Mouse (Mus musculus) erythroid progenitor cell, adult 5-6 weeks (primary cell): ENCODE data around the gene Polr2g. TPM values are rescaled to one million over a fixed set of nuclear protein-coding genes. Genes with fewer than 3 reads are reported as not detected.

ENCODE experiments used
- ATAC-seq: replicated peaks from 2 replicates; pipeline ENCODE4 v1.8.0; 2016; ENCODE audit warnings: moderate number of reproducible peaks, mild to moderate bottlenecking, moderate TSS enrichment, inconsistent platforms; ENCODE audit not compliant: poor library complexity, low FRiP score, severe bottlenecking
- total RNA-seq, 2 experiments: library from RNA; stranded (forward) in 1 of 2; stranded (reverse) in 1 of 2; fragments of 150-400 nt in 1 of 2; fragments of 186-747, 209-891 nt in 1 of 2; gene quantifications; 2 replicates each; pipeline versions ENCODE4 v1.2.3 to v1.2.4; 2015 to 2017; ENCODE audit warnings: low replicate concordance in 2 of 2

Gene Polr2g
- total RNA-seq, 2 experiments from 2014 or later: 16.5 to 49.0 TPM

DNA sequence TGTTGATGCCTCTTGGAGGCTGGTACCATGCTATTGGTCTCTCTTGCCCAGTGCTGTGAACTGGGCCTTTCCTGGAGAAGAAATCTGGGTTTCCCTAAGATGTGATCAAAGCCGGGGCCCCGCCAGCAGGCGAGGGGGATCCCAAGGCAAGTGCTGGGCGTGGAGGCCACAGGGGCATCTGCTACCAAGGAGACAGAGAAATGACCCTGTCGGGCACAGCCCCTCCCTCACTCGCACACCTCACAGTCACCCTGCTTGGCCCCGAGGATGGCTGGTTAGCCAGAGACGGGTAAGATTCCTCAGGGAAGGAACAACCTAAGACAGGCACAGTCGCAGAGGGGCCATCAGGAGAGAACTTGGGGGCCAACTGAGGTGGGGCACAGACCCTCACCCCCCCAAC, 32.8 kb downstream of the Polr2g start:
- no peak for ATAC-seq

DNA sequence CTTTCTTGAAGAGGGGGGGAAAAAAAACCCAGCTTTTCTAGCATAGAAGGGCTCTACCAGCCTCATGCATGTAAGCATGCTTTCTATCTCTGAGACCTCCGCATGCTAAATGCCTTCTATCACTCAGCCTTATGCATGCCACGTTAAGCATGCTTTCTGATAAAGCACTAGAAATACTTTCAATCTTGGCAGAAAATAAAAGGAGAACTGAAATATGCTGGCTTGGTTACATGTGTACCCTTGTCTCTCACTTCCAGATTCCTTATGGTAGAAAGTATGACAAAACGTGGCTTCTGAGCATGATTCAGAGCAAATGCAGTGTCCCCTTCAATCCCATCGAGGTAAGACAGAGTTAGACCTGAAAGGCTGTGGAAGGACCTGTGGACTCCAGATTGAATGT, 35.1 kb downstream of the Polr2g start:
- ATAC-seq: no peak

DNA sequence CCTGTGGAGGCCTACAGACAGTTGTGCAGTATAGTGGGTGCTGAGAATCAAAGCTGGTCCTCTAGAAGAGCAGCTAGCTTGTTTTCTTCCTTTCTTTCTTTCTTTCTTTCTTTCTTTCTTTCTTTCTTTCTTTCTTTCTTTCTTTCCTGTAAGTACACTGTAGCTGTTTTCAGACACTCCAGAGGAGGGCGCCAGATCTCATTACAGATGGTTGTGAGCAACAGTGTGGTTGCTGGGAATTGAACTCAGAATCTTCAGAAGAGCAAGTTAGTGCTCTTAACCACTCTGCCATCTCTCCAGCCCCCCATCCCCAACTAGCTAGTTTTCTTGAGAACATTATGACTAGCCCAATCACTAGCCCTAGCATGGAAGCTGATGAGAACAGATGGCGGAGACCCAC, 37.6 kb downstream of the Polr2g start:
- no peak for ATAC-seq

DNA sequence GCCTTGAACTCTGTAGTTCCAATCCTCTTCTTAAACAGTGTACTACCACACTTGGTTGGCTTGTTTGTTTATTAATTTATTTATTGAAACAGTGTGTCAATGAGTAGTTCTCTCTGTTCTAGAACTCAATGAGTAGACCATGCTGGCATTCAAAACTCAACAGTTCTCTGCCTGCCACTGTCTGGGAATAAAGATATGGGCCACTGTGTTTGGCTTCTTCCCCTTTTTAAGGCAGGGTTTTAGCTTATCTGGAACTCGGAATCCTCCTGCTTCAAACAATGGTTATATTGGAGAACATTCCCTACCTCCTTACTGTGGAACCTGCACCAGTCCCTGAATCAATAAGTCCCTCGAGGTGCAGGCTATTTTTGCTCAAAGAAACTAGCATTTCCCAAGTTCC, 39.5 kb downstream of the Polr2g start:
- ATAC-seq: no peak

DNA sequence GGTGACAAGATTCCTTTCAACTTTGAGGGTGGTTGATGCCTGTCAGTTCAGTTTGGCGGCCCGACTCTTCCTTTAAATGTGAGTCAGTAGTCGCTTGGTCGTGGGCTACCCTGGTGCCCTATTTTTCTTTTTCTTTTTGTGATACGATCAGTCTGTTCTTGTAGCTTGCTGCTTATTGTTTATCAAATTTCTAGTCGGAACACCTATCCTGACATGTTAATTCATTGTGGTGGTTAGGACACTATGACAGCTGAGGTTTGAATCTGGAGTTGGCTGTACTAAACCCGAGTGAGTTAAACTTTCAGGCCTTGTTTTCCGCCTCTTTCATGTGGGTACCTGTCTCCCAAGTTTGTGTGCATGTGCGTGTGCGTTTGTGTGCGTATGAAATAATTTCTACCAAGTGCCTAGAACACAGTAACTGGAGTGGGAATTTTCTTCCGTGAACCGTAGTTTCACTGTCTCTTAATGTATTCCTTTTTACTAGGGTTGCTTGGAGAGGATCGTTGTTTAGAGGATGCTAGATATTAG, 40.8 kb downstream of the Polr2g start:
- ATAC-seq: peak; percentile 15; the same call in 1 of the 2 replicates

DNA sequence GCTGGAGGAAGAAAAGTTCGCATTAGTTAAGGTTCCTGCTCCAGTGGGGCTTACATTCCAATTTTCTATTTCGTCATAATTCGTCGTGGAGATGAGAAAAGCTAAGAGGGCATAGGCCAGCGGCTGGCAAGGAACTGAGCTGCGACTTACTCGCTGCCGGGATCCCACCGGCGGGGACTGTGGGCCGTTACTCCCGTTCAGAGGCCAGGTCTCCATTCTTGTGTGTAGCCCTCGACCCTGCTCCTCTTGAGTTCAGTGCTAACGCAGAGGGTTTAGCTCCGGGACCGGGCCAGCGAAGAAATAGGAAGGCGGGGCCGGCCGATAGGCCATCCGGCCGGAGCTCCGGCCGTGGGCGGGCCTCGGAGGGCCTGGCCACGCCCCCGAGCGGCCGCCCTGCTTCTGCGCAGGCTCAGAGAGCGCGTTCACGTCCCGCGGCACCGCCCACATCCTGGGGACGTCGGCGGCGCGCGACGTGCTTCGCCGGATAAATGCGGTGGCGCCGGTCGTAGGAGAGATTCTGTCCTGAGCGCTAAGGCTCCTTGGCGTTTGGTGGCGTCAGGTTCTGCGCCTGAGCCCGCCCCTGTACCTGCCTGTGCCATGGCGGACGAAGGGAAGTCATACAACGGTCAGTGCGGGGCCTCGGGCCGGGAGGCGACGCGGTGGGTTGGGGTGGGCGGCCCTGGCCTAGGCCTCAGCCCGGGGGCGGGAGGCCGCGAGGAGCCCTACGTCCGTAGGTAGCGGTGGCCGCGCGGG, 41.6 kb downstream of the Polr2g start, which contains the start of gene Nxf1:
Nxf1 (plus strand) TSS at position 439 of the 753 bp plus-strand sequence.
- peak; percentile 95 for ATAC-seq

DNA sequence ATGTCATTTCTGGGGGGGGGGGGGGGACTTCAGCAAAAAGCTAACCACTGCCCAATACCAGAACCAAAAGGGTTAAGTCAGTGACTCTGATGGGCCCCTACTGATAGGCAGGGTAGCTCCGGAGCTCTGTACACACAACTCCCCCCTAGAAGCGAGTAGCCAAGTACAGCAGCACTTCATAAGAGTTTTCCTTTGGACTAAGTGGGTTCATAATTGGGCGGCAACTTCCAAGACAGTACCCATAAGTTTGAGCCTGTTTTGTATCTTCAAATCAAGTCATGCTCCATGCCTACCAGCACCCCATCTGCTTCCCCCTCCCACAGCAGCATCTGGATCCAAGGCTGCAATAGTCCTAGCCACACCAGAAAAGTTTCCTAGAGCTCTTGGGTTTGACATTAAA, 42.7 kb downstream of the Polr2g start:
- no peak for ATAC-seq

DNA sequence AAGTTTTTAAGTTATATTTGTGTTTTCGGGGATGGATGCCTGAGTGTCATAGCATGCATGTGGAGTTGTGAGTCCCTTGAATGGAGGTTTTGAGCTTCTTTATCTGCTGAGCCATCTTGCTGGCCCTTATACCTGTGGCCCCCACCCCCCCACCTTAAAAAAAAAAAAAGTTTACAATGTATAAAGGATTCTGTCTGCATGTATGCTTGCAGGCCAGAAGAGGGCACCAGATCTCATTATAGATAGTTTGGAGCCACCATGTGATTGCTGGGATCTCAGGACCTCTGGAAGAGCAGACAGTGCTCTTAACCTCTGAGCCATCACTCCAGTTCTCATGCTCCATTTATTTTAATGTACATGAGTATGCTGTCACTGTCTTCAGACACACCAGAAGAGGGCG, 51.0 kb downstream of the Polr2g start:
- no peak for ATAC-seq

DNA sequence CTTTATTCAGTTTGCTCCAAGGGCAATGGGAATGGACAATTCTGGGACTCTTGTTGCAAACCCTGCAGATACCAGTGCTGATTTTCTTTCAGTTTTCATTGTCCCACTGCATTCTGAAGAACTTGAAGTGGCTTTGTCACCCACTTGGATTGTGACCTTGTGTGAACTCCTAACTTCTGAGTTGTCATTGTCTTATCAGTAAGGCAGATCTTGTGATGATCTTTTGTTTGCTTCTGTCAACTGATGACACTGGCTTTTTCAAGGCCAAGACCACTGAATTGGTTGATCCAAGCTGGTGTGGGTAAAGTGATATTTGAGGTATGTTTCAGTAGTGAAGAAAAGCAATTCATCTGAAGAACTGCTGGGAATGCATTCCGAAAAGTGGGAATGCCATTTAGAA, 53.0 kb downstream of the Polr2g start:
- ATAC-seq: no peak

Other genes starting within 250 kb of the Polr2g start
Only the 30 nearest of the 33 such genes appear.
- gene Chrm1, start 134.8 kb downstream of the Polr2g start, total RNA-seq (2015; ENCODE audit: low replicate concordance): not detected in 2 replicates
- gene Chrm1, start 134.8 kb downstream of the Polr2g start, total RNA-seq (2017; ENCODE audit: low replicate concordance): 0.26 TPM in 1 of 2 replicates, not detected in the other
- 198 and 206 TPM in 2 replicates for gene Slc3a2, start 75.2 kb downstream of the Polr2g start, total RNA-seq (2015; ENCODE audit: low replicate concordance)
- gene Slc3a2, start 75.2 kb downstream of the Polr2g start, total RNA-seq (2017; ENCODE audit: low replicate concordance): 242 and 266 TPM in 2 replicates
- 22.0 and 28.9 TPM in 2 replicates for gene Wdr74, start 62.8 kb downstream of the Polr2g start, total RNA-seq (2015; ENCODE audit: low replicate concordance)
- gene Wdr74, start 62.8 kb downstream of the Polr2g start, total RNA-seq (2017; ENCODE audit: low replicate concordance): 10.7 and 15.0 TPM in 2 replicates
- gene 1700092M07Rik, start 57.9 kb downstream of the Polr2g start, total RNA-seq (2015; ENCODE audit: low replicate concordance): not detected in 2 replicates
- gene 1700092M07Rik, start 57.9 kb downstream of the Polr2g start, total RNA-seq (2017; ENCODE audit: low replicate concordance): not detected in 2 replicates
- gene Stx5a, start 57.2 kb downstream of the Polr2g start, total RNA-seq (2015; ENCODE audit: low replicate concordance): 67.0 and 97.7 TPM in 2 replicates
- gene Stx5a, start 57.2 kb downstream of the Polr2g start, total RNA-seq (2017; ENCODE audit: low replicate concordance): 119 and 128 TPM in 2 replicates
- 462 and 487 TPM in 2 replicates for gene Nxf1, start 41.5 kb downstream of the Polr2g start, total RNA-seq (2015; ENCODE audit: low replicate concordance)
- gene Nxf1, start 41.5 kb downstream of the Polr2g start, total RNA-seq (2017; ENCODE audit: low replicate concordance): 79.9 and 80.3 TPM in 2 replicates
- gene Tmem223, start 27.6 kb downstream of the Polr2g start, total RNA-seq (2015; ENCODE audit: low replicate concordance): 25.9 and 40.7 TPM in 2 replicates
- 11.0 and 21.9 TPM in 2 replicates for gene Tmem223, start 27.6 kb downstream of the Polr2g start, total RNA-seq (2017; ENCODE audit: low replicate concordance)
- 80.7 and 134 TPM in 2 replicates for gene Tmem179b, start 24.1 kb downstream of the Polr2g start, total RNA-seq (2015; ENCODE audit: low replicate concordance)
- gene Tmem179b, start 24.1 kb downstream of the Polr2g start, total RNA-seq (2017; ENCODE audit: low replicate concordance): 66.6 and 95.1 TPM in 2 replicates
- gene Taf6l, start 12.2 kb downstream of the Polr2g start, total RNA-seq (2015; ENCODE audit: low replicate concordance): 6.7 and 24.1 TPM in 2 replicates
- gene Taf6l, start 12.2 kb downstream of the Polr2g start, total RNA-seq (2017; ENCODE audit: low replicate concordance): 10.5 and 10.9 TPM in 2 replicates
- not detected in 2 replicates for gene Zbtb3, start 4.0 kb upstream of the Polr2g start, total RNA-seq (2015; ENCODE audit: low replicate concordance)
- gene Zbtb3, start 4.0 kb upstream of the Polr2g start, total RNA-seq (2017; ENCODE audit: low replicate concordance): 1.3 TPM in 1 of 2 replicates, not detected in the other
- gene Ttc9c, start 20.8 kb upstream of the Polr2g start, total RNA-seq (2015; ENCODE audit: low replicate concordance): 55.8 and 56.6 TPM in 2 replicates
- gene Ttc9c, start 20.8 kb upstream of the Polr2g start, total RNA-seq (2017; ENCODE audit: low replicate concordance): 59.4 and 73.3 TPM in 2 replicates
- 54.9 and 64.2 TPM in 2 replicates for gene Hnrnpul2, start 21.4 kb upstream of the Polr2g start, total RNA-seq (2015; ENCODE audit: low replicate concordance)
- 154 and 160 TPM in 2 replicates for gene Hnrnpul2, start 21.4 kb upstream of the Polr2g start, total RNA-seq (2017; ENCODE audit: low replicate concordance)
- not detected in 2 replicates for gene AC129217.1, start 31.2 kb upstream of the Polr2g start, total RNA-seq (2015; ENCODE audit: low replicate concordance)
- gene AC129217.1, start 31.2 kb upstream of the Polr2g start, total RNA-seq (2017; ENCODE audit: low replicate concordance): 9.5 and 15.5 TPM in 2 replicates
- gene Bscl2, start 38.9 kb upstream of the Polr2g start, total RNA-seq (2015; ENCODE audit: low replicate concordance): 33.9 and 36.0 TPM in 2 replicates
- gene Bscl2, start 38.9 kb upstream of the Polr2g start, total RNA-seq (2017; ENCODE audit: low replicate concordance): 20.2 and 27.1 TPM in 2 replicates
- not detected in 2 replicates for gene Gng3, start 40.6 kb upstream of the Polr2g start, total RNA-seq (2015; ENCODE audit: low replicate concordance)
- gene Gng3, start 40.6 kb upstream of the Polr2g start, total RNA-seq (2017; ENCODE audit: low replicate concordance): not detected in 2 replicates
- gene Lrrn4cl, start 52.2 kb upstream of the Polr2g start, total RNA-seq (2015; ENCODE audit: low replicate concordance): 1.7 TPM in 1 of 2 replicates, not detected in the other
- 0.39 TPM in 1 of 2 replicates, not detected in the other for gene Lrrn4cl, start 52.2 kb upstream of the Polr2g start, total RNA-seq (2017; ENCODE audit: low replicate concordance)
- gene Ubxn1, start 72.9 kb upstream of the Polr2g start, total RNA-seq (2015; ENCODE audit: low replicate concordance): 46.1 and 49.9 TPM in 2 replicates
- 73.1 and 101 TPM in 2 replicates for gene Ubxn1, start 72.9 kb upstream of the Polr2g start, total RNA-seq (2017; ENCODE audit: low replicate concordance)
- 8.8 and 23.1 TPM in 2 replicates for gene Uqcc3, start 82.3 kb upstream of the Polr2g start, total RNA-seq (2015; ENCODE audit: low replicate concordance)
- 7.8 TPM in 1 of 2 replicates, not detected in the other for gene Uqcc3, start 82.3 kb upstream of the Polr2g start, total RNA-seq (2017; ENCODE audit: low replicate concordance)
- 36.4 and 44.9 TPM in 2 replicates for gene Lbhd1, start 85.2 kb upstream of the Polr2g start, total RNA-seq (2015; ENCODE audit: low replicate concordance)
- 6.4 and 9.9 TPM in 2 replicates for gene Lbhd1, start 85.2 kb upstream of the Polr2g start, total RNA-seq (2017; ENCODE audit: low replicate concordance)
- gene Gm49403, start 85.4 kb upstream of the Polr2g start, total RNA-seq (2015; ENCODE audit: low replicate concordance): not detected in 2 replicates
- gene Gm49403, start 85.4 kb upstream of the Polr2g start, total RNA-seq (2017; ENCODE audit: low replicate concordance): not detected in 2 replicates
- gene 1810009A15Rik, start 90.3 kb upstream of the Polr2g start, total RNA-seq (2015; ENCODE audit: low replicate concordance): 11.5 and 13.4 TPM in 2 replicates
- 7.0 and 32.0 TPM in 2 replicates for gene 1810009A15Rik, start 90.3 kb upstream of the Polr2g start, total RNA-seq (2017; ENCODE audit: low replicate concordance)
- not detected in 2 replicates for gene Gm49416, start 90.3 kb upstream of the Polr2g start, total RNA-seq (2015; ENCODE audit: low replicate concordance)
- not detected in 2 replicates for gene Gm49416, start 90.3 kb upstream of the Polr2g start, total RNA-seq (2017; ENCODE audit: low replicate concordance)
- 10.1 and 14.3 TPM in 2 replicates for gene Ints5, start 94.4 kb upstream of the Polr2g start, total RNA-seq (2015; ENCODE audit: low replicate concordance)
- 7.1 and 7.6 TPM in 2 replicates for gene Ints5, start 94.4 kb upstream of the Polr2g start, total RNA-seq (2017; ENCODE audit: low replicate concordance)
- 71.0 and 83.0 TPM in 2 replicates for gene Ganab, start 99.5 kb upstream of the Polr2g start, total RNA-seq (2015; ENCODE audit: low replicate concordance)
- 31.9 and 43.0 TPM in 2 replicates for gene Ganab, start 99.5 kb upstream of the Polr2g start, total RNA-seq (2017; ENCODE audit: low replicate concordance)
- gene B3gat3, start 121.8 kb upstream of the Polr2g start, total RNA-seq (2015; ENCODE audit: low replicate concordance): 16.2 and 28.1 TPM in 2 replicates
- gene B3gat3, start 121.8 kb upstream of the Polr2g start, total RNA-seq (2017; ENCODE audit: low replicate concordance): 13.8 and 21.3 TPM in 2 replicates
- not detected in 2 replicates for gene Rom1, start 130.8 kb upstream of the Polr2g start, total RNA-seq (2015; ENCODE audit: low replicate concordance)
- not detected in 2 replicates for gene Rom1, start 130.8 kb upstream of the Polr2g start, total RNA-seq (2017; ENCODE audit: low replicate concordance)
- 6.5 and 9.6 TPM in 2 replicates for gene Eml3, start 131.0 kb upstream of the Polr2g start, total RNA-seq (2015; ENCODE audit: low replicate concordance)
- 7.1 and 14.0 TPM in 2 replicates for gene Eml3, start 131.0 kb upstream of the Polr2g start, total RNA-seq (2017; ENCODE audit: low replicate concordance)
- 59.9 and 70.3 TPM in 2 replicates for gene Mta2, start 143.3 kb upstream of the Polr2g start, total RNA-seq (2015; ENCODE audit: low replicate concordance)
- gene Mta2, start 143.3 kb upstream of the Polr2g start, total RNA-seq (2017; ENCODE audit: low replicate concordance): 84.2 and 125 TPM in 2 replicates
- 0.84 and 3.2 TPM in 2 replicates for gene Tut1, start 155.3 kb upstream of the Polr2g start, total RNA-seq (2015; ENCODE audit: low replicate concordance)
- 3.7 and 4.4 TPM in 2 replicates for gene Tut1, start 155.3 kb upstream of the Polr2g start, total RNA-seq (2017; ENCODE audit: low replicate concordance)
- 198 and 228 TPM in 2 replicates for gene Eef1g, start 168.5 kb upstream of the Polr2g start, total RNA-seq (2015; ENCODE audit: low replicate concordance)
- gene Eef1g, start 168.5 kb upstream of the Polr2g start, total RNA-seq (2017; ENCODE audit: low replicate concordance): 92.0 and 153 TPM in 2 replicates